Mouse (Mus musculus): ENCODE results near the gene 5730522E02Rik.
"Not testable (repeated sequence)": the region's sequence is repeated elsewhere in the genome, so short reads cannot be mapped to it uniquely, and the experiment has no call there.

The 5730522E02Rik gene

DNA sequence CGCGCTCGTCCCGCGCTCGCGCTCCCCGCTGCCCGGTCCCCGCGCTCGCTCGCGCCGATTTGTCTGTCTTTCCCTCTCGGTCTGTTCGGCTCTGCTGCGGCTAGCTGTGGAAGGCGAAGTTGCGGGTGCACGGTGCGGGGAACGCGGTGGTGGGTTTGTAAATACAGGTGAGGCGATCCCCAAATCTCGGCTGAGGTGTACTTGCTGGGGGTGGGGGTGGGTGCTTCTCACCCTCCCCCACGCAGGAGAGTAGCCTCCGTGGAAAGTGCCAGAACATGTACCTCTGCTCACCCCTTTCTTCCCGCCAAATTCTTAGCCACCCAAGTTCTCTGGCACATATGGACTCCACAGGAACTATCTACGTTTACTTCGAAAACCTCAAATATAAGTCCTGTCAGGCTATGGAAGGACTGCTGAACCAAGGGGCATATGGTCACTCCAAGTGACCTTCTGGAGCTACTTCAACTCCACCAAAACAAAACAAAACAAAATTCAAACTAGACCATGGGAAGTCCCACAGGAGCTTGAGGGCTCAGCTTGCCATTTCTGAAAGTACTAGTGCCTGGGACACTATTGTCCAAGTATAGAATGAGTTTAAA, at the start of gene 5730522E02Rik:
TSS of gene 5730522E02Rik (minus strand) at position 182 of the 599 bp plus-strand sequence.
- no peak for DNase-seq (ENCODE audit: extremely low spot score)

DNA sequence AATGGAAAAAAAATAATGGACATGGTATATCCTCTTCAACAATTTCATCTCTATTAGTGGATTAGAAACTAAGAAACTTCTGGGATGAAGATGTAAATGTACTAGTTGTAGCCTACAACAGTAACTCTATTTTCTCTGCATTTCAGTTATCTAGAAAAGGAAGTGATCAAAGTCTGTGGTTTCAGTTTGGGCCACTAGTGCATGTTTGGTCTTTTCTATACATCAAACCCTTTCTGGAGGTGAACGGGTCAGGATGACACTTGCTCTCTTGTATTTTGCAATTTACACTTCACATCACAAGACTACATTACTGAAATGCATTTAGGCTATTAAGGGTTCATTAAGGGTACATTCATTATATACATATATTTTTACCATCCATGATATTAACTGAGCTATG, 26.0 kb upstream of the 5730522E02Rik start:
- no peak for DNase-seq (ENCODE audit: extremely low spot score)

DNA sequence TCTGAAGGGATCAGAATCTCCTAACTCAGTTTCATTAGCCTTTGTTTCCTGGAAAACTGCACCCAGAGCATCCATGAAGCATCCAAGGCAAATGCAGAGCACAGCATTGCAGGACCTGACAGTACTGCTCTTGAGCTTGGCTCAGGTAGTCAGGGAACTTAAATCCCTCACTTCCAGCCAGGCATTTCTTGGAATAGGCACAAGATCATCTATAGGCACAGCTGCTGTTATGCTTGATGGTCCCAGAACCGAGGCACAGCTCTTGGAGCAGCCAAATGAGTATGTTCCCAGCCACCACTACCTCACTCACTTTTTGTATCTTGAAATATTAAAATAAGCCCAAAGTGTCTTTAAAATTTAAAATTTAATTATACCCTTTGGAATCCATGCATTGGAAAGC, 19.3 kb upstream of the 5730522E02Rik start:
- no peak for DNase-seq (ENCODE audit: extremely low spot score)

DNA sequence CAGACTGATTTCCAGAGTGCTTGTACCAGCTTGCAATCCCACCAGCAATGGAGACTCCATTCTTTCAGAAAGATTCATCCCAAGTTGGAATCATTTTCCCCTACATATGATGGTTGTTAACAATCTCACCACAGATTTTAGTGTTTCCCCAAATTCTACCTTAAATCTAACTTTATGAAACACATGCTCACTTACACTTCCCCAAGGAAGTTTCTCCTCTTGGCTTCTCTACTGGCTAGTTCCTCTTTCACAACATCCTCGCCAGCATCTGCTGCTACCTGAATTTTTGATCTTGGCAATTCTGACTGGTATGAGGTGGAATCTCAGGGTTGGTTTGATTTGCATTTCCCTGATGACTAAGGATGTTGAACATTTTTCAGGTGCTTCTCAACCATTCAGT, 3.1 kb upstream of the 5730522E02Rik start:
- DNase-seq (ENCODE audit: extremely low spot score) = not testable (repeated sequence)

DNA sequence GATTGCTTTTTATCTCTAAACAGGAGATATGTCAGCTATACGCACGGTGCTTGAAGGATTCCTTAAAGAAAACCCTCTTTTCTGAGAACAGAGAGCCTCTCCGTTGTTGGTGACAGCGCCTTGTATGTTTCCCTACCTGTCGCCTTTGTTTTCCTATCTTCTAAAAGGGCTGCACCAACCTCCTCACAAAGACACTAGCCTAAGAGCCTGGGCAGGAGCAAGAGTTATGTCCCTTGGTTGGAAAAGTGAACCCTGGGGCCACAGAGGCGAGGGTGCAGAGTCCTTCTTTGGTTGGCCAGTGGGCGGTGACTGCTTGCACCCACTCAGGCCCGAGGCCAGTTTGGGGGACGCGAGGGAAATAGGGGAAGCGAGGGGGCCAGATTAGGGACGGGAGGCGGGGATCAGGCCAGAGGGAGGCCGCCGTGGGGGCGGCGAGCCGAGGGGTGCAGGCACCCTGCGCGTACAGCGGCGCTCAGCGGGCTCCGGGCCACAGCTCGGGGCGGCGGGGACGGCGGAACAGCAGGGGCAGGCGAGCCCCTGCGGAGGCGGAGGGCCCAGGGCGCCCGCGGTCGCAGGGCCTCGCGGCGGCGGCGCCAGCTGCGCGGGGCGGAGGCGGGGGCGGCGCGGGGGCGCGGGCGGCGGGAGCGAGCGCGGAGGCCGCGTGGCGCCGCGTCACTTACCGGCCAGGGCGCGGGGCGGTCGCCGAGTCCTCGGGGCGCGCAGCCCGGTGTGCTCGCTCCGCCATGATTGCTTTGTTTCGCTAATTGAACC, 567 bp downstream of the 5730522E02Rik start:
- peak; percentile 78 for DNase-seq (ENCODE audit: extremely low spot score)

DNA sequence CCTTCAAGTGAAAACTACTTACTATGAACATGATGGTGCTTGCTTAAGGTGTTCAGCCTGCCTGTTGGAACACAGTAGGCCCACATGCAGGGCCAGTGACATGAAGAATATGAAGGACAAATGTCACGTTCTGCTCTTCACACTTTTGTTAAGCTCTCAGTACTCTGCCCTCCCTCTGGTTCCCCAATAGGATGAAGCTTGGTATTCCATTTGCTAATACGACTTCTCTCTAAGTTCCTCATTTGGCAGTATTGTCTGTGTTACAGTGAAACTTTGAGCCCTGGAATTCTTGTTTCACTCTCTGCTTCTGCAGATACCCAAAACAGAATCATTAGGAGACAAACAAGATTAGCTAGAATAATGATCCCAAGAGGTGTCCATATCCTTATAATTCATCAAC, 7.1 kb downstream of the 5730522E02Rik start:
- DNase-seq (ENCODE audit: extremely low spot score) = no peak

DNA sequence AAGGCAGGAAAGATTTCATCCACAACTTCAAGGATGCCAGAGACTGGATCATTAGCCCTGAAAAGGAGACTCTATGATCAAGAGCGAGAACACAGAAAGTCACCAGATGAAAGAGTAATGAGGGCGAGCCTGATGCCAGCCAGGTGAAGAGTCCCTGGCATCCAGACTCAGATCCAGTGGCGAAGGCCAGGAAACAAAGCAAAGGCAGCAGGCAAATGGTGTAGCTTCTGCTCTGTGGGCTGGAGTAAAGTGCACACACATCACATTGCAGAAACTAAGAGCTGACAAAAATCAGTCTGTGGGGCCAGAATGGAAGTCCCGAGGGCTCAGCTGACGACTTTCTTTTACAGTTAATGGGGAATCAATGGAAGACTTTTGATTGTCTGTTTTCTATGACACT, 7.7 kb downstream of the 5730522E02Rik start:
- DNase-seq (ENCODE audit: extremely low spot score) = no peak

DNA sequence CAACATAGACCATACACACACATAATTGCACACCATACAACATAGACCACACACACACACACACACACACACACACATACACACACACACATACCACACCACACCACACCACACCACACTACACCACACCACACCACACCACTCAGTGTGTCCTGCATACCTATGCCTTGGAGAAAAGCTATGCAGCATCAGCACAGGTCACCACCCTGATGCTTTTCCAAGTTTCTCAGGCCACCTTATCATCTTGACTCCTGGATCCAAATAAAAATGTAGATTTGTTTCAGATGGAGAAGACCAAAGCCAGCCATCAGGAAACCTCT, 8.8 kb downstream of the 5730522E02Rik start:
- no peak for DNase-seq (ENCODE audit: extremely low spot score)

DNA sequence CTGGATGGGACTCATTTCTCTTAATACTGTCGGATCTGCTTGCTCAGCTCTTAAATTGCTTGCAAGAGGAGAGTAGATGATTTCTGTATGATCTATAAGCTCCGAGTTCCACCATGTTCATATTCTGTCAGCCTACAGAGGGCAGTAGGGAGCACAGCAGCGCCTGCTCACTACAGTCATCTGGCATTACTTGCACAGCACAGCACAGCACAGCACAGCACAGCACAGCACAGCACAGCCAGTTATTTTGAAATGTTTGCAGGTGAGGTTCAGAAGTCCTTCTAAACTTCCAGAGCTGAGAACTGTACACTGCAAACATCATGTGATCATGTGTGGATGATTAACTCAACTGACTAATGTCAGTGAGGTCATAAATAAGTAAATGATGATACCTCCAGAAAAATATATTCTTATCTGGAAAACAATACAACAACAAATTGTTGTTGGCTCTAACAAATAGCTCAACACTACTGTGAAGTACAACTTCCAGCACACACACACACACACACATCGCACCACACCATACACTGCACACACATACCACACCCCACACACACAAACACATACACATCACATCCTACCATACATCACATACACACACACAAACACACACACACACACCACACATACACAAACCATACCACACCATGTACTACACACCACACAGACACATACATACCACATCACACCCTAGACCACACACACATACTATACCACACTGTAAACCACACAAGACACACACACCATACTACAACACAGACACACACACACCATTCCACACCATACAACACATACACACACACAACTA, 9.4 kb downstream of the 5730522E02Rik start:
- DNase-seq (ENCODE audit: extremely low spot score) = peak; percentile 41

DNA sequence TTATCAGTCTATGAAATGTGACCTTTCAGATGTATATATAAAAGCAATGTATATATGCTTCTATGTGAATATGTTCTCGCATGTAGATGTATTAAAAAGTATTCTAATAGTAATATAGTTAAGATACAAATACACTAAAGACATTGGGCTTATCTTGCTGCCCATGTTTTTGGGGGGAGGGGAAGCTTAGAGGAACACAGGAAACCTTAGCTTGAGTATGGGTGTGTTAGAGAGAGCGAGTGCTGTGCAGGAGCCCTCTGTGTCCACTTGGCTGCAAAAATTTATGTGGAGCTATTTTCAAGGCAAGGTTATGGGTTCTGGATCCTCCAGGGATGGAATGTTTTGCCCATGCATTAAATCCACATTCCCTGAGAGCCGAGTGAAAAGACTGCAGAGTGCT, 15.1 kb downstream of the 5730522E02Rik start:
- DNase-seq (ENCODE audit: extremely low spot score) = no peak

DNA sequence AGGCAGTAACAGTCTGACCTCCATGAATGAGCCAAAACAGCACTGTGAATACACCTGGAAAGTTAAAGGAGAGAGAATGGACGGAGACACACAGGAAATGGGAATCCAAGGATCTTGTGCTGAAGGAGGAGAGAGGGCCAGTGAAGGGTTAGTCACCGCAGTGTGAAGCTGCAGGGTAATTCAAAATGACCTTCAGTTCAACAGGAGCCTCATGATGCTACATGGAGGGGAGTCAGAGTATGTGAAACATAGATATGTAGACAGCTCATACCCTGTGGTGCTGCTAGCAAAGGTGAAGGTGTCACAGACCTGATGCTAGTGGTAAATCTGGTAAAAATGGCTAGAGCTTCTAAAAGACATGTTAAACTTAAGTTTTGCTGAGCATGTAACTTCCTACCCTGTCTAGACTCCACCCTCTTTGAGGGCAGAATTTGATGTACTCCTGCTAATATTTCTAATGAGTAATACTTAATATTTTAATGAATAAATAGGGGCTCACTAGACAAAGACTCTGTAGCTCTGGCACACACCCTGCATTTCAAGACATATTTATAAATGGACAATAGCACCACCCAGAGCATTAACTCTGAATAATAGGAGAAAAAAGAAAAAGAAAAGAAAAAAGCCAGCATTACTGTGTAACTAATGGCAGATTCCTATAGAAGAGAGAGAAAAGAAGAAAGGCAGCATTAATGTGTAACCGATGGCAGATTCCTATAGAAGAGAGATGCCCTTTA, 23.2 kb downstream of the 5730522E02Rik start:
- no peak for DNase-seq (ENCODE audit: extremely low spot score)

DNA sequence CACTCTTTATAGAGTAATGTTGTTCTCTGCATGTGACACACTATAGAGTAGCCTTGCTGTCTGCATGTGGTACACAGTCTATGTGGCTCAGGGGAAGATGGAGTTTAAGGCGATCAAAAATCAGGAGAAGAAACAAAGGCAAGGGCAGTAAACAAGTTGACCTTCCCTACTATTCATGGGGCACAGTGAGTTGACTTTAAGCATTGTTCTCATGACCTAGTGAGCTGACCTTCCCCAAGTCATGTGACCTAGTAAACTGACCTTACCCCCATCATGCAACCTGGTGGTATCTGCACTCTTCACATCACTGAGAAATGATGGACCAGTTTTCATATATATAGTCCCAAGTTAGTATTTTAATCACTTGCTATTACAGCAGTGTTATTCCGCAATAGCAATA, 40.0 kb downstream of the 5730522E02Rik start:
- DNase-seq (ENCODE audit: extremely low spot score) = no peak

DNA sequence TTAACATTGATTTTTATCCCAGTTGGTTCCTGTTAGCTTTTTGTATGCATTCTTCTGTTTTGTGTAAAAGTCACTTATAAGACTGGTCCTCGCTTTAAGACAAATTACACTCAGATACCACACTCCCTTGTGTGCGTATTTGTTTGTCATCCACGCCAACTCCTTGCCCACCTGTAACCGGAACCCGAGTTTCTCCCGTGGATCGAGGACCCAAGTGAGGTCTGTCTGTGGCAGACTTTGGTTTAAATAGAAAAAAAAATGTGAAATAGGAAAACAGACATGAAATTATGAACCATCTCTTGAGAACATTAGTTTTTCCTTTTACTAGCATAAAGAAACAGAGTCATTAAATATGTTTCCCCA, 43.0 kb downstream of the 5730522E02Rik start:
- no peak for DNase-seq (ENCODE audit: extremely low spot score)

DNA sequence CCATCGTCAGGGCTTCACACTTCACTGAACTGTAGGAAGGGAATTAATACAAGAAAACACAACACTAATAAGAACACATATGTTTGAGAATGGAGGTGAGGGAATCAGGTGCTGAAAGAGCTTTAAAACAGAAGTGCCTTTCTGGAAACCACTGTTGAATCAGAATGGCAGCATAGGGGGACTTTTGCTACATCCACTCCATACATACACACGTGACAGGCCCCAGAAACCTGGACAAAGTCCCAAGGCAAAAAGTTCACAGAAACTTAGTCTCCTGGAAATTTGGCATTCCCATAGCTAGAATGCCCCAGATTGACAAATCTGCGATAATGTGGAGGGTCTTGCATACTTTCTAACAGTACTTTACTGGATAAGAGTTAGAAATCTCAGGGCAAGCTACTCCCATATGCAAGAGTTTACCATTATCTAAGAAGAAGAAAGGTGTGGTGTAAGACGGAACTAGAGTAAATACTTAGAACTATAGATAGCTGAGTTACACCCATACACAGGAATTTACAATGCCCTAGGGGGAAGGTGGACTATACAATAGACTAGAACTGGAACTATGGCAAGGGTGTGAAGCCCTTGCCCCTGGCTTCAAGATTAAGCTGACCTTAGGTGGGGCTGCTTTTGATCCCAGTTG, 43.5 kb downstream of the 5730522E02Rik start:
- no peak for DNase-seq (ENCODE audit: extremely low spot score)

DNA sequence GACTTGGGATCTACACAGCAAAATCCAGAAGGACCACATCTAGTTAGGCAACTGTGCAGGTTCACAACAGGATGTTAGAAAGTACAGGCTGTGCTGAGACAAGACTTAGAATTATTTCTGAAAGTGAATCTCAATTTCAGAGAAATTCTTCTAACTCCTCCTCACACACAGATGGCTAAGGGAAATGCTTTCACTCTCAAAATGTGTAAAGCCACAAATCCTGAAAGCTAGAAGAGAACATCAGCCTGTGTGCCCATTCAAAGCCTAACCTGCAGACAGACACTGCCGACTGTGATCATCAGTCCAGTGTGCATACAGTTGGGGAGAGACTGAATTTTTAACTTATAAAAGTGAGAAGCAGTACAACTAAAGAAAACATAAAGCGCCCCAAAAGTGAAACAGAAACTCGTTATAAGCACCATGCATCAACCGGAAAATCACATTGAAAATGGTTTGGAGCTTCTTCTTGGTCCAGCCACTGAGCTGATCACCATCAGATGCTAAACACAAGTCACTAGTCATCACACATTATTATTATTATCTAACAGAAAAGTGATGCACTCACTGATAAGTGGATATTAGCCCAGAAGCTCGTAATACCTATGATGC, 45.8 kb downstream of the 5730522E02Rik start:
- no peak for DNase-seq (ENCODE audit: extremely low spot score)

DNA sequence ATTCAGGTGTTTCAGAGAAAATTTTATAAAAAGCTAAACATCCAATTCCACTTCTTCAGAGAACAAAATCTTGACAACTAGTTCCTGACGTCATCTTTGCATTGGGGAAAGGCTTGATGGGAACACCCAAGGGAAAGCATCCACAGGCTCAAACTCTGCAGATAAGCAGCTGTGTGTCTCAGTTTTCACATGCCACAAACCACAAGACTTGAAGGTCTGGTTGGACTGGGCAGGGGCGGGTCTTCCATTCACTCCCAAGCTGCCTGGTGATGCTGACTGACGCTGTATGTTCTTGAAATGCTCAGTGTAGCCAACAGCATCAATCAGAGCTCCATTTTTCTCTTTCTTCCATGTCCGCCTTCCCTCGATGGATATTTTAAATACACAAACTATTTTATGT, 49.2 kb downstream of the 5730522E02Rik start:
- no peak for DNase-seq (ENCODE audit: extremely low spot score)

DNA sequence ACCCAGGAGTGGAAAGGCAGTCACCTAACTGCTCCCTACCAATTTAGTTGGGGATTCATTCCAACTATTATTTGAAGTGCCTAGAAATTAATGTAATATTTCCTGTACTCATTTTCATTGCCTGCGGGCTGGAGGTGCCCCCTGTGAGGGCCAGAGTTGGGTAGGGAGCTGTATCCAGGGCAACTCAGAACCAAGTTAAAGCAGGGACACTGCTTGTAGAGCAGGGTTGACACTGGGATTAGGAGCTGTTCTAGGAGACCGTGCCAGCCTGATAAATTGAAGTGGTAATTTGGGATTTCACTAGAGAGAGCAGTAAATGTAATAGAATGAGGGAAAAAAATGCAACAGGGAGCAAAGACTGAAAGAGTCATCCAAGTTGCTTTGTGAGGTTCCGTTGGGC, 51.5 kb downstream of the 5730522E02Rik start:
- DNase-seq (ENCODE audit: extremely low spot score) = no peak

DNA sequence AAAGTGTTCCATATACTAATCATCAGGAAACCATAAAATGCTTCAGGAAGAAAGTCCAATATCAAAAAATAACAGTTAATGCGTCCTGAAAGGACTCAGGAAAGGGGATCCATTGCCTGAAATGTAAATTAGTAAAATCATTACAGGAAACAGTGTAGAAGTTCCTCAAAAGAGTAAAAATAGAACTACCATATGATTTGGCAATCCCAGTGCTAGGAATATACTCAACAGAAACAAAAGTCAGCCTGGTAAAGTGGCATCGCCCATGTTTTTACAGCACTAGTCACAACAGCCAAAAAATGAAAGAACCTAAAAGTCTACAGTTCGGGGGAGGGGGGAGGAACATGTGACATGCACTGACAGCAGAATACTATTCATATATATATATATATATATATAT, 70.5 kb downstream of the 5730522E02Rik start:
- DNase-seq (ENCODE audit: extremely low spot score) = no peak

DNA sequence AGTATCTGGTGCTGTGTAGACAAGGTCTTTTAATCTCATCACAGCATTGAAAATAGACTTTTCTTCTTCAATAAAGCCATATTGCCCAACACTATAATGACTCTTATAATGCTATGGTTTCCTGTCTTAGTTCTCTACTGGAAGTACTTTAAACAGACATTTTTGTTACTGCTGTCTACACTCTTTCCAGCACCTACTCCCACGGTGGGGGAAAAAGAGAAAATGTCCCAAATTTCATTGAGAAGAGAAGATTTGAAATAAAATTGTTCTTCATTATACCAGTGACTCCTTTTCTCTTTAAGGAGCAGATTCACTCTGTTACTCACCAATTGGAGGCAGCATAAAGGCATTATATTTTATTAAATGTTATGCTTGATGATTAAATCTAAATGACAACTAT, 72.5 kb downstream of the 5730522E02Rik start:
- DNase-seq (ENCODE audit: extremely low spot score) = no peak

DNA sequence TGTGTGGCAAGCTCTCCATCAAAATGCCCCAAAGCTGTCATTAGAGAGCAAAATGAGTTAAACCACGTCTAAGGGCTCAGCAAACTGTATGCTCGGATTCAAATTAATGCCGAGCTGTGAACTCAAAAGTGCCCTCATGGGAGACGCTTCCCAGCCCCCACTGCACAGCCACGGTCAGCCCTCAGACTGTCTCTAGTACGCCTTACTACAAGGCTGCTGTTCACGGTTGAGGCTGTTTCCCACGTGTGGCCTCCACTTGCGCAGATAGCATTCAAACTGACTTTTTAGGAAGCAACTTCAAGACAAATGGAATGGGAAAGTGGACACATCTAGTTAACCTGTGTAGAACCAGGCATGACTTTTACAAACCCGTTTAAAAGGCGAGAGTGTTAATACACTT, 79.7 kb downstream of the 5730522E02Rik start:
- peak; percentile 23 for DNase-seq (ENCODE audit: extremely low spot score)

DNA sequence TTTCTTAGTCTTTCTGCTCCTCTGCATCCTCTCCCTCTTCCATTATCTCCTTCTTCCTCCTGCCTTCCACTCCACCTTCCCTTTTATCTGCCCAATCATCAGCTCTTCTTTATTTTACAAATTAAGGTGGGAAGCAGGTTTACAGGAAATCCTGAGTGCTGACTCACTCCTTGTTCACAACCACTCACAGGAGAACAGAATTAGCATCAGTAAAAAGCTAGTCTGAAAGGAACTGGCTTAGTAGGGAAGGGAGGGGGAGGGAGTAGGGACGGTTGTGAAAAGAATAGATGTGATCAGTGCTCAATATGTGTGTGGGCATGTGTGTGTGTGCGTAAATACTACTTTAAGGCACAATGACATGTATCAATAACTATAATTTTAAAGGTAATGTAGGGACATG, 81.5 kb downstream of the 5730522E02Rik start:
- DNase-seq (ENCODE audit: extremely low spot score) = no peak
